Mouse (Mus musculus) embryonic fibroblast, embryonic 13.5 days (primary cell): ENCODE measurements around the gene Ing5.

Experiments used
- CTCF ChIP-seq: IDR thresholded peaks from 2 replicates; pipeline ENCODE4 v1.5.1; 2011; ENCODE audit warnings: mild to moderate bottlenecking, control low read depth, low read length, moderate library complexity, borderline replicate concordance; ENCODE audit not compliant: insufficient read depth
- POLR2A ChIP-seq: IDR thresholded peaks from 2 replicates; pipeline ENCODE4 v1.6.1; 2011; ENCODE audit warnings: low read depth, mild to moderate bottlenecking, control low read depth, low read length, moderate library complexity

DNA sequence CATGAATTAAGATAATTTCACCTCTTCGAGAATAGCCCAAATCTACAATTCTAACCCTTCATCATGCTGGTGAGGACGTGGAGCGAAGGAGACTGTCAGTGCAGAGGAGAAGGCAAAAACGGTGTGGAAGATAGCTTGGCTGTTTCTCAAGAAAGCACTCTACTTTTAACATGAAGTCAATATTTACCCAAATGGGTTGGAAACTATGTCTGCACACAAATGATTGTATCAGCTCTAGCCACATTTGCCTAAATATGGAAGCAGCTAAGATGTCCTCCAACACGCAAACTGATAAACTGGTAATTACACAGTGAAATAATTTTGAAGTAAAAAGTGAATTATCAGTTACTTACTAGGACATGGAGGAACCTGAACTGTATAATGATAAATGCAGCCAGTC is 994 bp upstream of the Ing5 start:
- TF ChIP-seq CTCF, result no peak
- no peak for TF ChIP-seq POLR2A
